Mouse (Mus musculus): ENCODE measurements around the gene Itga7.

GRCm38 (mm10) chr10:128960590-128961584 lies 27.3 kb downstream of the Itga7 start, which contains the start of gene Mettl7b:
- TF ChIP-seq POLR2A (IDR thresholded peaks at IDR 0.05; ENCODE audit: borderline replicate concordance, control insufficient read depth, low read depth, low read length) (no peak), CTCF (IDR thresholded peaks at IDR 0.05; ENCODE audit: control insufficient read depth, insufficient read depth, low read length) (no peak)
